Mouse (Mus musculus) midbrain, embryonic 11.5 days (tissue): ENCODE data around the gene Wwox. TPM values are rescaled to one million over a fixed set of nuclear protein-coding genes. Genes with fewer than 3 reads are reported as not detected.
A peak's percentile ranks its signal among the peaks of the same experiment; 100 is the strongest.

ENCODE experiments used
- ATAC-seq: fragments of 200-750 bp; cut with Nextera tagmentation; 2 replicates; pipeline ENCODE4 v1.8.0; 2017; ENCODE audit warnings: moderate TSS enrichment, moderate library complexity; ENCODE audit not compliant: low FRiP score
- DNase-seq: peaks from one replicate; pipeline ENCODE4 v3.0.0; 2015; ENCODE audit warnings: low spot score; ENCODE audit errors: missing footprints
- H3K27ac ChIP-seq: fragments of 300-500 bp; sonication (generic); 2 replicates; pipeline ENCODE4 v1.5.1; 2014; ENCODE audit warnings: low read depth, low read length
- H3K27me3 ChIP-seq: fragments of 300-500 bp; sonication (generic); 2 replicates; pipeline ENCODE4 v1.6.1; 2014; ENCODE audit warnings: mild to moderate bottlenecking, low read length, moderate library complexity, mixed read lengths; ENCODE audit not compliant: control insufficient read depth, insufficient read depth
- H3K36me3 ChIP-seq: fragments of 300-500 bp; sonication (generic); 2 replicates; pipeline ENCODE4 v1.6.1; 2014; ENCODE audit warnings: mild to moderate bottlenecking, low read length, moderate library complexity, mixed read lengths; ENCODE audit not compliant: control insufficient read depth, insufficient read depth
- H3K4me1 ChIP-seq: fragments of 300-500 bp; sonication (generic); 2 replicates; pipeline ENCODE4 v1.6.1; 2014; ENCODE audit warnings: low read length; ENCODE audit not compliant: control insufficient read depth, insufficient read depth
- H3K4me2 ChIP-seq: fragments of 300-500 bp; sonication (generic); 2 replicates; pipeline ENCODE4 v1.6.1; 2014; ENCODE audit warnings: mild to moderate bottlenecking, moderate library complexity
- H3K4me3 ChIP-seq: fragments of 300-500 bp; sonication (generic); 2 replicates; pipeline ENCODE4 v1.5.1; 2014; ENCODE audit warnings: low read depth, low read length
- H3K9ac ChIP-seq: fragments of 300-500 bp; sonication (generic); 2 replicates; pipeline ENCODE4 v1.6.1; 2014; ENCODE audit warnings: low read length
- H3K9me3 ChIP-seq: fragments of 300-500 bp; sonication (generic); 2 replicates; pipeline ENCODE4 v1.6.1; 2016; ENCODE audit warnings: low read length; ENCODE audit not compliant: control insufficient read depth
- WGBS: fragments of 180-500 bp; shearing (Covaris S2); extraction: QIAGEN DNeasy Blood & Tissue Kit; methylation state at CpG from one replicate; pipeline ENCODE4 v1.1.7; 2014; 5-methylcytosine and 5-hydroxymethylcytosine counted together
- polyA plus RNA-seq: library from polyadenylated mRNA; unstranded; fragments of >200 nt; fragmentation: Nextera tagmentation; extraction: Ambion mirVana; gene quantifications from 2 replicates; pipeline ENCODE4 v1.2.1, GENCODE M21; 2014

Gene Wwox
- polyA plus RNA-seq, 1 experiment from 2014 or later: 12.1 TPM

- peaks cover 3% of the 10 kb centered on the region; the same call in 1 of the 2 replicates for H3K4me1 ChIP-seq
- 75% methylated on average over 8 of the region's 8 CpGs for WGBS
- no peak overlapping the region for H3K27ac ChIP-seq
- no peaks in the 10 kb centered on the region for H3K36me3 ChIP-seq
- H3K9ac ChIP-seq: no peak overlapping the region
- no peak overlapping the region for H3K4me2 ChIP-seq
- no peaks in the 10 kb centered on the region for H3K27me3 ChIP-seq
- H3K4me3 ChIP-seq: no peak overlapping the region
- no peaks in the 10 kb centered on the region for H3K9me3 ChIP-seq
- DNase-seq: no peak
- ATAC-seq: no peak
Observed at GRCm38 (mm10) chr8:114479749-114480148, 40.3 kb downstream of the Wwox start.

- H3K4me2 ChIP-seq: no peak overlapping the region
Observed at GRCm38 (mm10) chr8:114491662-114492160, 52.3 kb downstream of the Wwox start.

GRCm38 (mm10) chr8:114499448-114500144, 60.1 kb downstream of the Wwox start:
- H3K9ac ChIP-seq: no peak overlapping the region
- no peak overlapping the region for H3K4me3 ChIP-seq
- no peak for ATAC-seq
- no peaks in the 10 kb centered on the region for H3K36me3 ChIP-seq
- H3K27me3 ChIP-seq: no peaks in the 10 kb centered on the region
- no peak overlapping the region for H3K27ac ChIP-seq
- H3K4me1 ChIP-seq: no peaks in the 10 kb centered on the region
- peak; percentile 78 for DNase-seq
- 77% methylated on average over 16 of the region's 16 CpGs for WGBS
- H3K9me3 ChIP-seq: no peaks in the 10 kb centered on the region
- H3K4me2 ChIP-seq: no peak overlapping the region

More at GRCm38 (mm10) chr8:114491662-114492160, 52.3 kb downstream of the Wwox start:
- Histone ChIP-seq H3K4me1 (no peaks in the 10 kb centered on the region), H3K36me3 (no peaks in the 10 kb centered on the region), H3K9ac (no peak overlapping the region), H3K4me3 (no peak overlapping the region), H3K27me3 (no peaks in the 10 kb centered on the region), H3K9me3 (no peaks in the 10 kb centered on the region), H3K27ac (no peak overlapping the region)
- WGBS: 86% methylated on average over 5 of the region's 5 CpGs
- no peak for ATAC-seq
- DNase-seq: no peak

- 31% methylated on average over 6 of the region's 6 CpGs for WGBS
- Histone ChIP-seq H3K27ac (no peak overlapping the region), H3K9ac (no peak overlapping the region), H3K36me3 (no peaks in the 10 kb centered on the region), H3K27me3 (no peaks in the 10 kb centered on the region), H3K4me2 (no peak overlapping the region), H3K4me1 (no peaks in the 10 kb centered on the region; the same call in 1 of the 2 replicates), H3K9me3 (no peaks in the 10 kb centered on the region), H3K4me3 (no peak overlapping the region)
- ATAC-seq (no peak), DNase-seq (no peak)
Observed at GRCm38 (mm10) chr8:114501906-114502305, 62.5 kb downstream of the Wwox start.

- no peak for DNase-seq
- Histone ChIP-seq H3K4me1 (no peaks in the 10 kb centered on the region; the same call in 1 of the 2 replicates), H3K27ac (no peak overlapping the region), H3K4me2 (no peak overlapping the region), H3K4me3 (no peak overlapping the region), H3K27me3 (no peaks in the 10 kb centered on the region), H3K36me3 (no peaks in the 10 kb centered on the region), H3K9ac (no peak overlapping the region), H3K9me3 (no peaks in the 10 kb centered on the region)
- no peak for ATAC-seq
- WGBS: 82% methylated on average over 3 of the region's 3 CpGs
Observed at GRCm38 (mm10) chr8:114503196-114503595, 63.7 kb downstream of the Wwox start.

GRCm38 (mm10) chr8:114504889-114505288, 65.4 kb downstream of the Wwox start:
- no peak overlapping the region for H3K9ac ChIP-seq
- no peaks in the 10 kb centered on the region for H3K27me3 ChIP-seq
- H3K4me1 ChIP-seq: no peaks in the 10 kb centered on the region; the same call in 1 of the 2 replicates
- no peaks in the 10 kb centered on the region for H3K9me3 ChIP-seq
- no peak overlapping the region for H3K4me3 ChIP-seq
- no peak overlapping the region for H3K4me2 ChIP-seq
- 0 out of 2 replicates have a peak, but pooled peaks have one; percentile 22 for ATAC-seq
- peak overlapping the region; percentile 35; the same call in 1 of the 2 replicates for H3K27ac ChIP-seq
- DNase-seq: peak; percentile 86
- no peaks in the 10 kb centered on the region for H3K36me3 ChIP-seq
- WGBS: 61% methylated on average over 11 of the region's 11 CpGs

- H3K27me3 ChIP-seq: no peaks in the 10 kb centered on the region
- 0 out of 2 replicates have a peak, but pooled peaks have one; percentile 19 for ATAC-seq
- H3K9me3 ChIP-seq: no peaks in the 10 kb centered on the region
- no peaks in the 10 kb centered on the region for H3K36me3 ChIP-seq
- peak; percentile 78 for DNase-seq
- H3K4me2 ChIP-seq: no peak overlapping the region
- no peak overlapping the region for H3K9ac ChIP-seq
- H3K27ac ChIP-seq: no peak overlapping the region
- H3K4me1 ChIP-seq: no peaks in the 10 kb centered on the region; the same call in 1 of the 2 replicates
- no peak overlapping the region for H3K4me3 ChIP-seq
- 89% methylated on average over 18 of the region's 18 CpGs for WGBS
Observed at GRCm38 (mm10) chr8:114505351-114506347, 66.2 kb downstream of the Wwox start.

GRCm38 (mm10) chr8:114507404-114507803, 67.9 kb downstream of the Wwox start:
- ATAC-seq: no peak

More at GRCm38 (mm10) chr8:114507404-114507803, 67.9 kb downstream of the Wwox start:
- H3K9me3 ChIP-seq: no peaks in the 10 kb centered on the region
- no peaks in the 10 kb centered on the region; the same call in 1 of the 2 replicates for H3K4me1 ChIP-seq
- no peak overlapping the region for H3K27ac ChIP-seq
- H3K4me3 ChIP-seq: no peak overlapping the region
- 83% methylated on average over 7 of the region's 7 CpGs for WGBS
- H3K36me3 ChIP-seq: no peaks in the 10 kb centered on the region
- peak; percentile 59 for DNase-seq
- H3K4me2 ChIP-seq: no peak overlapping the region
- no peaks in the 10 kb centered on the region for H3K27me3 ChIP-seq
- no peak overlapping the region for H3K9ac ChIP-seq
